Mouse (Mus musculus) layer of hippocampus, adult 11-12 months (tissue): ENCODE results near the gene Inka1.

Experiments used
- DNase-seq: peaks from one replicate; pipeline ENCODE4 v3.0.0; 2022; ENCODE audit warnings: low spot score

Gene Inka1

DNA sequence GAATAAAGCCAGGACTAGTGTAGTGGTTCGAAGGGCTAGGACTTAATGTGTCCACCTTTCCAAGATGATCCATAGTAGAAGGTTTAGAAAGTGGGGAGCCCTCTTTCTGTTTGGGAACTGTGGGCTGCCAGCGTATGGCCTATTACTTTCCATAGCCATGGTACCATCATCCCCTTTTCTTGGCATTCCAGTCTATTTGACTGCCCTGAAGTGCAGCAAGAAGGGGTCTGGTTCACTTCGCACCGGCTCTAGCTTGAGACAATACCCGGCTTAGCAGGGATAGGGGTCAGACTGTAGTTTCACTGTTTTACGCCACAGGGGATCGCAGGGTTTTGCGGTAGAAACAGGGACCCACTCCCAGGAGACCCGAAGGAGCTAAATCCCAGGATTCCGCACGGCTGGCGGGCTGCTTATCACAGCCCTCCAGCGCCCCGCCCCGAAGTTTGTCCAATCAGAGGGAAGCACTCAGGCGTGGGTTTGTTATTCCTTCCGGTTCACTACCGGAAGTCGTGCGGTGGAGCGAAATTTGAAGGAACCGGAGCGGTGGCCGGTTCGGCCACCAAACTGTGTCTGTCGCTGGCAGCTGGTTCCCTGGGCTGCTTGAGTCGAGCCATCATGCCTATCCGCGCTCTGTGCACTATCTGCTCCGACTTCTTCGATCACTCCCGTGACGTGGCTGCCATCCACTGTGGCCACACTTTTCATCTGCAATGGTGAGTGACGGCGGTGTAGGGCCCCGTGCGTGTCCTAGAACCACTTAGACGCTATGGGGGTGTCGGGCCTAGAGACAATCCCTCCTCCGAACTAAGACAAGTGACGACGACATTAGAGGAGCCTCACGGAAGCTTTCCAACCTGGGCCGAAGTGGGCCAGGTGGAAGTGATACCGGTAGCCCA is 35.0 kb downstream of the Inka1 start:
- DNase-seq: peak; percentile 92

DNA sequence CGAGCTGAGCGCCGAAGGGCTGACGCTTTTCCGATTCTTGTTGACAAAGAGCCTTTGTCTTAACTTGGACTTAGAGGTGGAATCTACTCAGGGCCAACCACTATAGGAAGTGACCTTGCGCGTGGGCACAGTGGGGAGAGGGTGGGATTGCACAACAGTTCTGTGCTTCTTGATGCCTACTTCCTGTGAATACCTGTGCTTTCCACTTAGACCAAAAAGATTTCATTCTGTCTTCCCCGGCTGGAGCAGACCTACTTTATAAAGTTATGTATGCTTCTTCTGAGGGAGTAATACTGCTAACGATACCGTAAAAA is 35.8 kb downstream of the Inka1 start, which contains the start of gene Traip:
TSS of gene Traip (plus strand) at position 215 of the 314 bp plus-strand sequence.
- DNase-seq: no peak

DNA sequence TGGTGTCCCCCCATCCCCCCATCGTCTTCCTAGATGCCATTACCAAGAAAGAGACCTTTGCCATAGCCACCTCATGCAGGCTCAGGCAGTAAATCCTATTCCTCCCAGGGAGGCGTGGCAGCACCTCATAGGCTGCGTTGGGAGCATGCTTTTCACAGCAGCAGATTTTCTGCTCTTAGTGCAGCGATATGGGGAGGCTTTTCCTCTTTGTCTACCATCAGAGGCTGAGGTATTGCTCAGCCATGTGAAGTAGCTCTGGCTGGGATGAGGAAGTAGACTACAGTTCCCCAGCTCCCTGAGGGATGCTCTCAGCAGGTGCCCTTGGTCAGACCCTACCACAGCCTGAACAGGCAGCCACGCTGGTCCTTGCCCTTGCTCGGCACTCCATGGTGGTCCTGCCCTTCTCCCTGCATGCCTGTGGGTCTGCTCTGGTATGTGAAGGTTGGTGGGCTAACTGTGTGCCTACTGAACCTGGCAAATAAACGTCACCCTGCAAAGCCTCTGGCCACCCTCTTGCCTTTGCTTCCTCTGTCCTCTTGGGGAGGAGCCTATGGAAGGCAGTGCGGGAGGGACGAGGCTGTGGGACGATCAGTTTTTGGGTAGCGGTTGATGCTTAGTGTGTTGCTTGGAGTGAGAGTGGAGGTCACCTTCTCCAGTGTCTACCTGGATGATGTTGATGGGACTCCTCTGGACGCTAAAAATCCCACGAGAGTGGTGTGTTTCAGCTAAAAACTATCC is 36.3 kb downstream of the Inka1 start:
- DNase-seq: no peak

DNA sequence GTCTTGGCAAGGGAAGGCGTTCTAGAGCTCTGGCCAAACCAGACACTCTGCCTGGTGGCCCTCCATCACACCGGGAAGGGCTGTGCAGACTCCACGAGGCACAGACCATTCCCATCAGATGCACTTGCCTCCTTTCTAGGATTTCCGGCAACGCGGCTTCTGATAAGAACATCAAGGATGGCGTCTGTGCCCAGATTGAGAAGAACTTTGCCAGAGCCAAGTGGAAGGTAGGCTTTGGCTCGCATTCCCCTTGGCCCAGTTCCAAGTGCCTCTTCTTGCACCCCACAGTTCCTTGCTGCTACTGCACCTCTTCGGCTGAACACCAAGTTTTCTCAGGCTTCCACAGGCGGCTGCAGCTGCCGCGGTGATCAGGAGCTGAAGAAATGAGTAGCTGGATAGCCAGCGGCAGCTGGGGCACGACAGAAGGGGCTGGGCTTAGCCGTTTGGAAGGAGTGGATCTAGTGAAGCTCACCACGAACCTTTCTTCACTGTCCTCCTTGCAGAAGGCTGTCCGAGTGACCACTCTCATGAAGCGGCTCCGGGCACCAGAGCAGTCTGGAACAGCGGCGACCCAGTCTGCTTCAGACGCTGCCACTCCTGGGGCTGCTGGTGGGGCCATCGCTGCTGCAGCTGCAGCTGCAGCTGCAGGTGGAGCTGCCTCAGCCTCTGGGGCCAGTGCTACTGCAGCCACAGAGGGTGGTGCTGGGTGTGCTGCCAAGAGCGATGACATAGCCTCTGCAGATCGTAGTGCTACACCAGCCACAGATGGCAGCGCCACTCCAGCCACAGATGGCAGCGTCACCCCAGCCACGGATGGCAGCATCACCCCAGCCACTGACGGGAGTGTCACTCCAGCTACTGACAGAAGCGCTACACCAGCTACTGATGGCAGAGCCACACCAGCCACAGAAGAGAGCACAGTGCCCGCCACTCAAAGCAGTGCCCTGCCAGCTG is 38.2 kb downstream of the Inka1 start:
- peak; percentile 43 for DNase-seq

DNA sequence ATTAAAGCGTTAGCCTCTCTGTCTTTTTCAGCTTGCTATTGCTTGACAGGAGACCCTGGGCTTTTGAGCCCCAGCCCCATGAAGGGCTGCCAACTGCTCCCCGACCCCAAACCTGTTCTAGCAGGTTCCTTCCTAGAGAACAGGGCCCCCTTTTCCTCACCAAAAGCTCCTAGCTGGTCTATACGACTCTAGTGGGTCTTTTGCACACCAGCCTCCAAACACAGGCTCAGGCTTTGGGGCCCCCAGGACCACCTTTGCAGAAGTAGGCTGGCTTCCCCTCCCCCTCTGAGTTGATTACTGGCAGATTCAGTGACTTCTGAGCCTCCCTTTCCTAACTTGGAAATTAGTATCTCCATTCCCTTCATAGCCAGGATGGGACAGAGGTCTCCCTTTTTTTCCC is 48.8 kb downstream of the Inka1 start:
- no peak for DNase-seq

DNA sequence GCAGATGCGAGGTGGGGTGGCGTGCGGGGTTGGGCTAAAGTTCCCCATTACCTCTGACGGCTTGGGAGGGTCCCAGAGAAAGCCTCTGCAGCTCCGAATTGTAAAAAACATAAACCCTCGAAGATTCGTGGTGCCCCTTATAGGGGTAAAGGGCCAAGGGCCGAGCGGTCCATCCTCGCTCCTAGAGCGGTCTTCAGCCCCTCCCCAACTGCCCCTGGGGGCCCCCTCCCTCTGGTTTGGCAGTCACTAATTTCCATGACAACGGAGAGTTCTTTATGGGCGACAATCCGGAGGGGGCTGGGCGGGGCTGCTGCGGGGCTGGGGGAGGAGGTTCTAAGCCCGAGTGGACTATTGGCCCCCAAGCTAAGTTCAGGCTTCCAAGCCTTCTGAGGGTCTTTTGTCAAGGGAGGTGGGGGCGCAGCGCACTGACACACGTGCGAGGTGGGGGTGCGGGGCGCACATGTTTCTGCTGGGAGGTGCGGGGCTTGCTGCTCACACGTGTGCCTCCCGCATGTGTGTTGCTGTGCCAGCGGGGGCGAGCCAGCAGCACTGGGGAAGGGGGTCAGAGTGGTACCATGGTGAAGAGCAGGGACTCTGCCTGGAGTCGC is 49.4 kb downstream of the Inka1 start:
- peak; percentile 53 for DNase-seq

DNA sequence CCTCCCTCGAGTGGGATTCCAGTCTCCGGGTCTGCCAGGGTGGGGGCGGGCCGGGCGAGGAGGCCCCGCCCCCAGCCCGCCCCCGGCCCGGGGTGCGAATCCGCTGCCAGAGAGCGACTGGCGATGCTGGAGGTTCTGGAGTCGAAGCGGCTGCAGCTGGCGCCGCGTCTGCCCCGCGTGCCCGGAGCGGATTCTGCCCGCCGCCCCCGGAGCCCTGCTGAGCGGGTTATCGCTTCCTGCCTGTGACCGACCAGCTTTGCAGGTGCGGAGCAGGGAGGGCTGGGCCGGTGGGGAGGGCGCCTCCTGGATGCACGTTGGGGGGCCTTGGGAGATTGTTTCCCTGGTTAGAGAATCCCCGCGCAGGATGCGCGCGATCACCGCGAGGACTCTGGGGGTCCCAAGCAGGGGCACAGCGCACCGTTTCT is 49.9 kb downstream of the Inka1 start:
- peak; percentile 53 for DNase-seq

DNA sequence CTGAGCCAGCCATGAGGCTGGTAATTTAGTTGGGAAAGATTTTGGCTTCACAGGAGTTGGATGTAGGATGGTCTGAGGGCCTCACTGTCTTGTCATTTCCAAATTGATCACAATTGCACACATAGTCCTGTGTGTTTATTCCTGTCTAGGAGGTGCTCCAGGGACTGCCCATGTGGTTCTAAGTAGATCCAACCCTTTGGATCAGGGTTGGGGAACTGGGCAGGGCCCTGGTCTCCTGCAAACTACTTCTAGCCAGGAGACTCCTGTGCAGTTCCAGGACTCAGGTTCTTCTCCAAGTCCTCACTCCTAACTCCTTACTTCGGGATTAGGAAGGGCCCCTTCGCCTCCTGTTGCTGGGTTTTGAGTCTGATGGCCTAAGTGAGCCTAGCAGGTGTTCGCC is 50.3 kb downstream of the Inka1 start, which contains the start of gene Camkv:
TSS of gene Camkv (plus strand) at position 301 of the 400 bp plus-strand sequence.
- no peak for DNase-seq
